Mouse (Mus musculus) myocyte (in vitro differentiated cells): ENCODE data around the gene Gtf3c1.

Experiments used
- MAX ChIP-seq: IDR thresholded peaks from one replicate; pipeline ENCODE4 v1.6.1; 2011; ENCODE audit warnings: low read depth, mild to moderate bottlenecking, control low read depth
- POLR2A ChIP-seq: IDR thresholded peaks from one replicate; pipeline ENCODE4 v1.6.1; 2011; ENCODE audit warnings: low read depth, mild to moderate bottlenecking, control low read depth, moderate library complexity; ENCODE audit not compliant: insufficient read length
- POLR2AphosphoS2 ChIP-seq: IDR thresholded peaks from one replicate; pipeline ENCODE4 v1.6.1; 2011; ENCODE audit warnings: low read depth, control low read depth; ENCODE audit not compliant: insufficient read length
- SRF ChIP-seq: IDR thresholded peaks from one replicate; pipeline ENCODE4 v1.6.1; 2011; ENCODE audit warnings: low read depth; ENCODE audit not compliant: control insufficient read depth, insufficient read length
- TCF12 ChIP-seq: IDR thresholded peaks from one replicate; pipeline ENCODE4 v1.6.1; 2011; ENCODE audit warnings: mild to moderate bottlenecking, control low read depth; ENCODE audit not compliant: poor library complexity, insufficient read depth, severe bottlenecking
- USF1 ChIP-seq: IDR thresholded peaks from one replicate; pipeline ENCODE4 v1.6.1; 2011; ENCODE audit warnings: low read depth, mild to moderate bottlenecking, control low read depth, moderate library complexity

DNA sequence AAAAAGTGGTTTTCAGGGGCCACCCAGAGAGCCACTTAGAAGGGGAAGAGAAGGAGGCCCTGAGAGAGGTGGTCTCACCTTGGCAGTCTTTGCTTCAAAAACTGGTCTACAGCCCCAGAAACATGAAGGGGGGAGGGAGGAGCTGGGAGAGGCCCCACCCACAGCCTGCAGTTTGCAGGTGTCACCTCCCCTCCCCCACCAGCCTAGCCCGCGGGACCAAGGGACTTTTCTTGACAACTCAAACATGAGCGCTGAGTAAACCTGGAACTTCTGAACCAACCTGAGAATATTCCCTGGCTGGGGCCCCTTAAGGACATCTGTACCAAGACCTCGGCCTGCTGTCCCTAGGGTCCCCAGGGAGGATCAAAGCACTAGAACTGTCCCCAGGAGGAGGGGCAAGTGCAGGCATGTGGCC lies 101.8 kb downstream of the Gtf3c1 start:
- TF ChIP-seq TCF12 (no peak), POLR2AphosphoS2 (no peak), SRF (no peak), POLR2A (no peak), USF1 (no peak), MAX (no peak)
